Mouse (Mus musculus) regulatory T cell (primary cell): ENCODE data around the gene Mgll.

Experiments used
- in situ Hi-C: fragments of 300-600 bp; cut with MboI, MseI; formaldehyde crosslinking; loops from one replicate; pipeline ENCODE4 v1.15.1; 2025; ENCODE audit warnings: high pct_unique_total_duplicates

Mgll gene

DNA sequence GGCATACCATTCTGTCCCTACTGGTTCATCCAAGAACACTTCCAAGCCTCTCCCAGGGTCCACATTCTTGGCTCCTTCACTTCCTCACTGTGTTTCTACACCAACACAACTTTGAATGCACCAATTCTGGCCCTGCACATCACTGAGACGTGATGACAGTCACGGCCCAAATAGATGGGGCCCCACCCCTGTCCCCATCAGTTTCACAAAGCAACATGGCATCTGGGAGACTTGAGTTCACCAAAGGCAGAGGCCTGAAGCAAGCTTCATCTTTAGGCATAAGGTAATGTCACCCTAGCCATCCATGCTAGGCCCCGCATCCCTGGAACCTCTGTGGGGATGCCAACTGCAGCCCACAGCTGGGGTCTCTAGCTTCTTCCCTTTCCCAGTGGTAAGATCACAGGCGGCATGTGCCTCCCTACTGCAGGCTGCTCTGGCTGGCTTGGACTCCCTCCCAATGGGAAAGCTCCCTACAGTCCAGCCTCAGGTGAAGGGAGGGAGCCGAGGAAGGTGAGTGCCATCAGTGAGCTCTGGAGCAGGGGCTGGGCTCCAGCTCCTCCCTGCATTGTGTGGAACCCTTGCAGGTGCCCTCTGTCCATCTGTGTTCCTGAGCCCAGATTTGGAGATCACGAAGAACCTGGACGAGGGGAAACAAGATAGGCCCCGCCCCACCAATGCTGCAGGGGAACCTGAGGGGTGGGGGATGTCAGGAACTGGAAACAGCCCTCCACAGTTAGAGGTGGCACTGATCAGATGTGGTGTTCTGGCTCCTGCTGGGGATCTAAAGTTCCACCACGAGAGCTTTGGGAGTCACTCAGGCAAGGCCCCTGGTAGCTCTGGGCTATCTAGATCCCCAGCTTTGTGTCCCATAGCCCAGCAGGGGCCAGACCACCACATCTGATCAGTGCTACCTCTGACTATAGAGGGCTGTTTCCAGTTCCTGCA, 119.8 kb downstream of the Mgll start:
- in situ Hi-C loops = loop anchor here (5.0 kb wide), 2 partner anchors 58 to 397 kb away; partner anchors contain the start of genes Eefsec and Tpra1

DNA sequence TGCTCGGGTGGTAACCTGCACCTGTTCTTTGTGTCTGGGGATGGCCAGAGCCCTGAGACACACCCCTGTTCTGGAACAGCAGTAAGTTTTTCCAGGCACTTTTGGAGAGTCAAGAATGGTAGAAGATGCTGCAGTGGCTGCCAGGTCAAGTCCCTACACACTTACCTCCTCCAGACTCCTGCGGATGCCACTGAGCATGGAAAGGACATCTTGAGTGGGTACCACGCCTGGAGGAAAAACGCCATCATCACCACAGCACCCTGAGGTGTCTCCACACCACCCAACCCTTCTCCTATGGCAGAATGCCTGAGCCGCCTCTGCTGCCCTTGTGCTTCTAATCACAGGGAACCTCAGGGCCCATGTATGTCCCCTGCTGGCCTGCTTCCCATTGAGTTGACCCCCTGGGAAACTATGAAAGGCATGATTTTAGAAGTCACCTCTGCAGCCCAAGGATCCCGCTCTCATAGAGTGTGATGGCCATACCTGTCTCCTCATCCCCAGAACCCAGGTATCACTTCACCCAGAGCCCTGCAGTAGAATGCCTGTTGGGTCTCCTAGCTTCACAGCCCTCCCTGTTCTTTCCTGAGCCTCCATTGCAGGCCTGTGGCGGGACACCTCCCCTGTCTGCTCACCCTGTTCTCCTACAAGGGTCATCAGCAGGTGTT, 120.8 kb downstream of the Mgll start:
- in situ Hi-C loops = loop anchor here (5.0 kb wide), 3 partner anchors 57 to 398 kb away; partner anchors contain the start of genes Eefsec and Tpra1

DNA sequence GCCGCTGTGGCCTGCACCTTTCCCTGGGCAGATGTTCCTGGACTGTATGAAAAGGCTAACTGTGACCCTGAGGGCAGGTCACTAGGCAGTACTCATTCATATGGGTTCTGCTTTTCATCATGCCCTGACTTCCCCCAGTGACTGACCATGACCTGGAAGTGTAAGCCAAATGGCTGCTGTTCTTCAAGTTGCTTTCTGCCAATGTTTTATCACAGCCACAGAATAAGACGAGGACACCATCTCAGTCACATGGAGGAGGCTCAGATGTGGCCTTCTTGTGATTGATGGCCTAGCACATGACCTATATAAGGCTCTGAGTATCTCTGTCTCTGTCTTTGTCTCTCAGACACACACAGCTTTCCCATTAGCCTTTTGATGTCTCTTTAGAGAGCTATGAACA, 123.4 kb downstream of the Mgll start:
- in situ Hi-C loops = loop anchor here (5.0 kb wide), 1 partner anchor 295 kb away; no protein-coding TSS in a partner anchor

DNA sequence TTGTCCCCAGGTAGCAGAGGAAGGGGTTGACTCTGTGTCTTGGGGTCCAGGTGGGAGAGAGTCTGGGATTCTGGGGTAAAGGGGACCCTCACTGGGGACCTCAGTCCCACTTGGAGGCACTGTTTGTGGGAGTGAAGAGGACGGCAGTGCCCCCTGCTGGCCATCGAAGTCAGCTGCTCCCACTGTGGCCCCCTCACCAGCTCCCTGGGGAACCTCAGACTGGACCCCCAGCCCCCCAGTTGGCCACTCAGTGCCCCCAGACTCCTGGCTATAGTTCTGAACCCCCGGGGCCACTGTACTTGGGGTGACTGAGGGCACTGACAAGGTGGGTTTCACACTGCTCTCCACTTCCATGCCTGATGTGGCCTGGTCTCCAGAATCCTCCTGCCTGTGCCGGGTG, 125.1 kb downstream of the Mgll start:
- in situ Hi-C loops = loop anchor here (5.0 kb wide), 1 partner anchor 297 kb away; no protein-coding TSS in a partner anchor

DNA sequence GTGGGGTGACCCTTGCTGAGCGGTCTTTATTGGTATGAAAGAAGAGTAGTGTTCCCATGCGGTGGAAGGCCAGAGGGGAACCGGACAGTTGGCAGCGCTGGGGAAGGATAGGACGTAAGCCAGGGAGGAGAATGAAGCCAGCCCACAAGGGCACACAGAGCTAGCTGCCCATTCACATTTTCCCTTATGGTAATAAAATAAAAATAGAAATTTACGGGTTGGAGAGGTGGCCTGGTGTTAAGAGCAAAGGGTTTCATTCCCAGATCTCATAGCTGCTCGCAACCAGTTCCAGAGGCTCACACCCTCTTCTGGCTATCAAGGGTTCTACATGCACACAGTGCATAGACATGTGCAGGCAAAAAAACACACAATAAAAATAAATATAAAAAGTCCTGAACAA, 125.8 kb downstream of the Mgll start:
- in situ Hi-C loops = no loop called here

DNA sequence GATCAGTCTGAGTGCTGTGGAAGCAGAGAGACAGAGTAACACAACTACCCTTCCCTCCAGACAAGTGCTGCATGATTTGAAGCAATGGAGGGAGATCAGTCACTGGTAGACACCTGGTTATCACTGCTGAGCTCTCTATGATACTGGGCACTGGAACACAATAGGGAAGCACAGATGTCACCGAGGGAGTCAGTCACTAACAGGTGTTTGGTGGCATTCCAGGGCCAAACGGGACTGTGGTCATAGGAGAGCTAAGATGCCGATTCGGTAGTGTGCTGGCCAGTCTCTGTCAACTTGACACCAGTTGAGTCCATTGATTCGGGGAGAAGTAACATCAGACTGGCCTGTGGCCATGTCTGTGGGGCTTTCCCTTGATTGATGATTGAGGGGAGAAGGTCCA, 130.3 kb downstream of the Mgll start:
- in situ Hi-C loops = no loop called here

DNA sequence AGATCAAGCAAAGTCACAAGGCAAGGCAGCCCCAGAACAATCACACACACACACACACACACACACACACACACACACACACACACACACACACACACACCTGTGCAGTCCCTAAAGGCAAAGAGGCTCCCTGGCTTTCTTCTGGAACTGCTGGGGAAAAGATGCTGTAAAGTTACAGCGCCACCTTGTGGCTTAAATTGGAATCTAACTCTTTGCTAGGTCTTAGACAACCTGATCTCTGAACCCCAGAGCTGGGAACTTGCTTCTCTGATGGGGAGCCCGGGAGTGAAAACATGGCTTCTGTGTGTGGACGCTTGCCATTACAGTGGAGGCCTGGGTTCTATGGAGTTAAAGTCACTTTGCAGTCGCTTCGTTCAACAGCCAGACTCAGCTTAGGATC, 131.4 kb downstream of the Mgll start:
- in situ Hi-C loops = no loop called here

DNA sequence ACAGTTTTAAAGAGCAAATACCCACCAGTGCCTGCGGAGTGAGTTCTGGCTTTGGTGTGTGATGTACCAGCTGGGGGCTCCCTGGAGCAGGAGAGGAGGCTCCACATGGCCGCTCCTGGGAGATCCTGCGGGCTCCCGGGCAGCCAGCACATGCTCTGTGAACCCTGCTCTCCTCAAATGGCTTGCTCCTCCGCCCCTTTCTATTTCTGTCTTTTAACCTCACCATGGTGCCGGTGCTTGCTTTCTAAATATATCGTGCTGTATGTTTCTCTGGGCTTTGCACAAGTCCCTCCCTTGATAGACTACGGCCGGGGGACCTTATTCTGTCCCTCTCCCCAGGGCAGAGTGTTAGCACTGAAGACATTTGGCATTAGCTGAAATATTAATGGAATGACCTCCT, 133.0 kb downstream of the Mgll start:
- in situ Hi-C loops = no loop called here

DNA sequence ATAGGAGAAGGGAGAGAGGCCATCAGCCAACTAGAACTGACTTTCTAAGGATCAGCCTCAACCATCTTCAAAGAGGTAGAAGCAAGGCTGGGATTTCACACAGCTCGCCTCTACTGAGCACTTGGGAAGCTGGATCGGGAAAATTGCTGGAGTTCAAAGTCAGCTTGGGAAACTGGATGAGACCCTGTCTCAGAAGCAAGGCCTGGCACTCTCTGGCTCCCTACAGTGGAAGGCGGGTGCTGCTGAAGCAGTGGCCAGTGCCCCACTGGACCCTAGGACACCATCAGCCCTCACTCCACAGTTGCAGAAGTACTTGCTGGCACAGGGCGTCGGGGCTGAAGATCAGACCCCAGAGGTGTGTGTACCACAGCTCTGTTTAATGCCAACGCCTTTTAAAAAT, 133.6 kb downstream of the Mgll start:
- in situ Hi-C loops = no loop called here

DNA sequence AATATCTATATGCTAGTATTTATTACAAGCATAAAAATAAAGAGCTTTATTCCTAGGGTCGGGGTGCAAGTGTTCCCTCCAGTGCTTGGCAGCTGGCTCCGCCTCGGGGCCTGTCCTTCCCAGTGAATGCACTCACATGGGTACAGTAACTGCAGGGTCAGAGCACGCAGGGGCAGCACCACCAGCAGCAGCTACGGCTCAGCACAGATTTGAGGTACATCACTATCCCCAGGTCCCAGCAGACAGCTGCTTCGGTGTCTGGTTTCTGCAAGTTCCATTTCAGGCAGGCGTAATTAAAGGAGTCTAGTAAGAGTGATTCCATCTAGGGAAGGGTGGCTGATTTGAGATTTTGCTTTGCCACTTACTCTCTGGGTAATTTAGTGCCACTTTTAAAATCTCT, 134.1 kb downstream of the Mgll start:
- in situ Hi-C loops = no loop called here

DNA sequence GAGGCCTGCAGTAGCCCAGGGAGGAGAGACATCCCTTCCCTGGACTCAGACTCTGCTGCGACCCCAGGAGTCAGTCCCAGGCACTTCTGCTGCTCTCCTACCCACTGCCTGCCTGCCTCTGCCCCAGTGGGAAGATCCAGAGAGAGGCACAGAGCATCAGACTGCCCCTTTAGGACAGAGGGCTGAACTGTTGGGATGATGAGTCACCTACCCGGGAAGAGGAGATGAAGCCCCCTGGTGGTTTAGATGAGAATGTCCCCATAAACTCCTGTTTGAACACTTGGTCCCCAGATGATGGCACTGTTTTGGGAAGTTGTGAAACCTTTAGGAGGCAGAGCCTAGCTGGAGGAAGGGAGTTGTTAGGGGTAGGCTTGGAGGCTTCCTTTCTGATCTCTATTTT, 136.7 kb downstream of the Mgll start:
- in situ Hi-C loops = no loop called here

DNA sequence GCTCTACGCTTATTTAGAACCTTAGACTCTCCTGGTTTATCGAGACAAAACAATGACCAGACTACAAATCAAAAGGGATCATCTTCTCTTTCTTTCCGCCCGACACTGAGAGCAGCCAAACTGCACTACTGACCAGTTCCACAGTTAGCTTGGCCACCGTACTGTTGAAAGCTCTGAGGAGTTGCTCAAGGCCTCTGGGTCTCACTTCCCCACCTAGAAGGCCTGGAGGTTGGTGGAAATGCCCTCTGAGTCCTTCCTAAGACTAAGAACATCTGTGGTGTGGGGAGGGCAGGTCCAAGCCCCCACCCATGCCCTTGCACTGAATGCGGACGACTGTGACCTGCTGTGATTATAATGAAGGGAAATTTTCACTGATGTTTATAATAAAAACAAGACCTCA, 141.5 kb downstream of the Mgll start:
- in situ Hi-C loops = no loop called here

DNA sequence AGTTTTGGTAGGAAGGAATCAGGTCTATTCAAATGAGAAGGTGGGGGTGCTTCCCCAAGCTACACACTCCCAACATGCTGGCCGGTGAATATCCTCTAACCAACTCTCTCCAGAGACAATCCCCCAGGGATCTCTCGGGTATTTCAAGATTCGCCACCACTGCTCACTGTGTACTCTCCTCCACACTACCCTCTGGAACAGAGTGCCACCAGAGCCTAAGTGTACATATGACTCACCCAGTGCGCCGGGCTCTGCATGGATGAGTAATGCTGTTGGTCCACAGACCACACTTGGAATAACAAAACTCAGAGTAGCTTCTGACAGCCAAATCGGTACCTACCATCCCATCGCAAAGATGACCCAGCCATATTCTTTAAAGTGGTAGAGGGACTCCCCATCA, 145.2 kb downstream of the Mgll start:
- in situ Hi-C loops = no loop called here

DNA sequence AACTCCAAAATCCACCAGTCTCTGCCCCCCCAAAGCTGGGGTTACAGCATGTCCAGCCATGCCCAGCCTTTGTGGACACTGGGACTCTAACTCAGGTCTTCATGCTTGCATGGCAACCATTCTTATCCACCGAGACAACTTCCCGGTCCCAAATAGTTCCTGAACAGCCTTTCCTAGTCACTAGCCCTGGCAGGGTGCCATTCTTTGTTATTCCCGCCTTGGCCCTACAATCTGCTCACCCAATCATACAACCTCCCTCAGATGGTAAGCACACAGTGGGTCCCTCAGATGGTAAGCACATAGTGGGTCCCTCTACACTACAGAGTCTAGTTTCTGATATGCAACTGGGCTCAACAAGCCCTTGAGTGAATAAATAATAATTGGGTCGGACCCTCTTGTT, 146.4 kb downstream of the Mgll start:
- in situ Hi-C loops = no loop called here

DNA sequence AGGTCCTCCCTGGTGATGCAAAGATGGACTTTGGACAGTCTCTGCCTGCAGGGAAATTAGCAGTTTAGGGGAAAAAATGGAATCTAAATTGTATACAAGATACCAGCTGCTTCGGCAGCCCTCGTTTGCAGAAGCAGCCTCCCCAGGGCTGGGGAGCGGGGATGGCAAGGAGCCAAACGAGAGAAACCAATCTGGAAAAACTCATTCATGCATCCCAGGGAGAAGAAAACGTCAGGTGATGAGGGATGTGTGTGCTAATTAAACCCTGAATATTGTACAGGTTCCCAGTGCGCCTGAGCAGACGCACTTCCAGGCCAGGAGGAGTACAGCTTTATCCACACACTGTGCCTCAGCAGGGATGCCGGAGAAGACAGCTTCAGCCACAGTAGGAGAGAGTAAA, 147.3 kb downstream of the Mgll start:
- in situ Hi-C loops = no loop called here

DNA sequence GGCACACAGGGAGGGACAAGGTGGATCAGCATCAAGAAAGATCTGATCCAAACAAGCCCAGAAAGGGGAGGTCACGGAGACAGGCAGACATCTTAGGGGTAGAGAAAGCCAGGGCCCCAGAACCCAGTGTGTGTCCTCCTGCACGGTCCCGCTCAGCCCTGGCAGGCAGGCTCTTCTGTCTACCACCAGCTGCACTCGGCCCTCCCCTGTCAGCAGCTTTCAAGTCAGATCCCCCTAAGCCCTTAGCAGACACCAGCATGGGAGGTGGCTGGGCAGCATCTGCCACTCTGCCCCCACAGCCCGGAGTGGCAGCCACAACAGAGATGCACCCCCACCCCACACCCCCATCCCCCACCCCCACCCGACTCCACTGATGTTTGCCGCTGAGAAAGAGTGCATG, 148.6 kb downstream of the Mgll start:
- in situ Hi-C loops = no loop called here

DNA sequence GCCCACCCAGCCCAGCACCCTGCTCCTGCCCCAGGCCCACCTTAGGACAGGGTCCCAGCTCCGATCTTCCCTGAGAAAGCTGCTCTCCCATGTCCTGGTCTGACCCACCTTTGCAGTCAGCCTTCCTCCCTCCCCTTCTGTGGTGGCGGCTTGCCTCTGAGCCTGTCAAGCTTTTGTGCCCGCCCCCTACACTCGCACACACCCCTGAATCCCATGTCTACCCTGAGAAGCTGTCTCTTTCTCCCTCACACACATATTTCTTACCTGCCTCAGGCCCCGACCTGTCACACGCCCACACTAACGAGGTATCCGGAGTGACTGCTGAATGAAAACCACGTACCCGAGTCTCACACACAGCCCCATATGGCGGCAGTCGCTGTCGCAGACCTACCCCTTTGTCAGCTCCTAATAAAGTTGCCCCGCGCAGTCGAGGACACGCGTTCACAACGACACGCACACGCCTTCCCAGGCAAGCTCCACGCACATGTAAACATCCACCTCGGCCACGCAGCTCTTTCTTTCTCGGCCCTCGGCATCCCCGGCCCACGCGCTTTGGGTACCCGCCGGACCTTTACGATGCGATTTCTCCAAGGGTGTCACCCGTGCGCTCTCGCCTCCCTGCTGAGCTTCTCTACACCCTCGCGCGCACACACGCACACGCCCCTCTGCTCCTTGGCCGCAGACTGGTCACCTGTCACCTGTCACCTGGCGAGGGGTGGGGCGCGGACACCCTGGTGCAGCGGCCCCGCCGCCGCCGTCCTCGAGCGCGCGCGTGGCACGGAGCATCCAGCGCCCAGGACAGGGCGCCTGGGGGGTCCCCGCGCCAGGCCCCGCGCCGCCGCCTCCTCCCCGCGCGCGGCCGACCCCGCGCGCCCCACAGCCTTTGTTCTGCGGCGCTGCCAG, 150.0 kb downstream of the Mgll start:
- in situ Hi-C loops = no loop called here

DNA sequence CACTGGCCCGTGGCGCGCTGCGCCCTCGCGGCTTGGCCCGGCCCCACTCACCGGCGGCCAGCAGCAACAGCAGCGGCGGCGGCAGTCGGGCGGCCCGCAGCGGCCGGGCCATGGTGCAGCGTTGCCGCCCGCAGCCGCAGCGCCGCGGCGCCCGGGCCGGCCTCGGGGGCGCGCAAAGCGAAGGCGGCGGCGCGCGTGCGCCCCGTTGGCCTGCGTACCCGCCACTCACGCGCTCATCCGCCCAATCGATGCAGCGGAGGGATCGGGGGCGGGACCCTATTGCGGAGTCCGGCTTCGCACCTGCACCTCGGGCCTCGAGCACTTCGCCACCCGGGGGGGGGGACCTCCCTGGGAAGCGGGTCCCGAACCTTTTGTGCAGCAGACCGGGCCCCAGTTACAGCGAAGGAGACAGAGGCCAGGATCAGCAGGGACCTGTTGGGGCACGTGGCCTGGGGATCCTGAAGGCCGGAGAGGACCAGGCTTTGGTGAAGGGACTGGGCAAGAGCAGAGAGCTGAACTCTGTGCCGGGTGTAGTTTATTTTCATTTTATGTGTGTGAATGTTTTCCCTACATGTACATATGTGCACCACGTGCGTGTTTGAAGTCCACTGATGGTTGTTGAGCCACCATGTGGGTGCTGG, 150.8 kb downstream of the Mgll start, which contains the start of gene Podxl2:
TSS of gene Podxl2 (minus strand) at position 177 of the 641 bp plus-strand sequence.
- in situ Hi-C loops = no loop called here
